Mouse (Mus musculus) left cerebral cortex, adult 18-20 months (tissue): ENCODE measurements around the gene Tnp1. TPM values are rescaled to one million over a fixed set of nuclear protein-coding genes. Genes with fewer than 3 reads are reported as not detected.

Experiments
- DNase-seq, 2 experiments: peaks; one replicate each; pipeline ENCODE4 v3.0.0; 2021 to 2022; ENCODE audit warnings: low spot score in 2 of 2, mixed read lengths in 1 of 2
- total RNA-seq, 2 experiments: library from RNA; stranded (reverse); gene quantifications; 2 replicates each; pipeline ENCODE4 v1.2.3; 2021

Gene Tnp1
- total RNA-seq, 2 experiments from 2014 or later = not detected

DNA sequence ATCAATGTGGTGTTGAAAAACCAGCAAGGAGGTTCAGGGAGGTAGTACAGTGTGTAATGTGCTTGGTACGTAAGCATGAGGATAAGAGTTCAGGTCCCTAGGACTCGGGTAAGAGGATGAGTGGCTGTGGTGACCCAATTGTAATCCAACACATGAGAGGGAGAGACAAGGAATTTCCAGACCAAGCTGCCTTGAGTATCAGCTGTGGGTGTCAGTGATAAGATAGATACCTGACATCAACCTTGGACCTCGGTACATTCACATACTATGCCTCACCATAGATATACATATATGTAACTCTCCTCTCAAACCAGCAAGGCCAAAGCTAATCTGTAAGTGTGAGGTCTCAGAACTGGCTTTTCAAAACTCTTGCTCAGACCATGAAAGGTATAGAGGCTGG, 10.4 kb upstream of the Tnp1 start:
- DNase-seq = no peak

DNA sequence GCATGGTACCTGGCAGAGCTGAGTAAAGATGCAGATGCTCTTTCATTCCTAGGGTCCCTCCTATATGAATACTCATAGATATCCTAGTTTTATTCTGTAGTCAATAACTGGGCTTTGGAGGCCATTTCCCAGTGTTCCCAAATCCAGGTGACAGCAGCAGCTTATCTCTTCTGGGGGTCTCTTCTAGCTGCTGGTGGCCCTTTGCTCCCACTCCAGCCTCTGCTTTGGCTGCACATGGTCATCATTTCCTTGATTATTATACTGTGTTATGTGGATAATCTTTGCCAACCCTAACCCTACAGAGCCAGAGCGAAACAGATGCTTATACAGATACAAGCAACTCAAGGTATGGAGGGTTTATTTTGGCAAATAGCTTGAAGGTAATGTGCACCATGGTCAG, 8.9 kb downstream of the Tnp1 start:
- DNase-seq = no peak

DNA sequence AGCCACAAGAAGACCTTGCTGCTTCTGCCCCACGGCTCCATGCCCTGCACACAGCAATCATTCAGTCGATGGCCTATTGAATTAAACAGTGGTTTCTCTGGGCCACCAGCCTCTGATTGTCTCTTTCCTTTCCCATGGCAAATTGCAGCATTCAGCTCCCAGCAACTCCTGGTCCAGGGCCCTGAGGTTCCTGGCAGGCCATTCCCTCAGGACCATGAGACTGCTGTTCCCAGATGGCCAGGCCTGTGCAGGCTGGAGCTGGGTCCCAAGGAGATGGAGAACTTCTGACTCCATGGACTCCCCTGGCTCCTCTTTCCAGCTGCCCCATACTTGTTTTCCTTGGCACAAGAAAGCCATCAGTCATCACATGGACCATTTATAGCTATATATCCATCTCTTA, 10.8 kb downstream of the Tnp1 start:
- DNase-seq = no peak

DNA sequence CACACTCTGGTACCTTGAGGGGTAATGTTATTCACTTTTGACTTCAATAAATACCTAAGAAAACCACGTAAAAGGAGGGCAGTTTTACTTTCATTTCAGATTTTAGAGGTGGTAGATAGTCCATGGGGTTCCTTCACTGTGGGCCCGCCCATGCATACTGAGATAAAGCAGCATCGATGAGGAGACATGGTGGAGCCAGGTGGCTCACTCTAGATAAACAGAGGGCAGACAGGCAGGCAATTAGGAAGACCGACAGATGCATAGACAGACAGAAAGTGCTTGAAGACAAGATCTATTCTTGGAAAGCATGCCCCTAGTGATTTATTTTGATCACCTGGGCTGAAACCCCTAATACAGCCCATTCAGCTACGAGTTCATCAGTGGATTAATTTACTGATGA, 13.1 kb downstream of the Tnp1 start:
- no peak for DNase-seq

DNA sequence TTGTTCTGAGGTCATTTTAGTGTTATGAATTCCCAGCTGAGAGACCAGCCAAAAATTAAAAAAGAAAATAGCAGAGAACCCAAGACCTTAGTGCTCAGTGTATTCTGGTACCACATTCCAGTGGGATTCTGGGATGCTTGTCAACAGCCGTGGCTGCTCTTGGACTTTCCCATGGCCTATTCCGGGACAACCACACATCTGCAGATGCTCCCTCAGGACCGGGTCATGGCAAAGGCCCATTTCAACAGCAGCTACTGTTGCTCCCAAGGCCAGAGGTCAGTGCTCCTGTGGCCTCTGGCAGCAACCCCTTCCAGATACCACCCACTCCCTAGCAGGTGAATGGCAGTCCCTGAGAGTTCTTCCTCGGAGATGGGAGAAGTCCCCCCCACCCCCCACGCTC, 13.7 kb downstream of the Tnp1 start:
- no peak for DNase-seq

DNA sequence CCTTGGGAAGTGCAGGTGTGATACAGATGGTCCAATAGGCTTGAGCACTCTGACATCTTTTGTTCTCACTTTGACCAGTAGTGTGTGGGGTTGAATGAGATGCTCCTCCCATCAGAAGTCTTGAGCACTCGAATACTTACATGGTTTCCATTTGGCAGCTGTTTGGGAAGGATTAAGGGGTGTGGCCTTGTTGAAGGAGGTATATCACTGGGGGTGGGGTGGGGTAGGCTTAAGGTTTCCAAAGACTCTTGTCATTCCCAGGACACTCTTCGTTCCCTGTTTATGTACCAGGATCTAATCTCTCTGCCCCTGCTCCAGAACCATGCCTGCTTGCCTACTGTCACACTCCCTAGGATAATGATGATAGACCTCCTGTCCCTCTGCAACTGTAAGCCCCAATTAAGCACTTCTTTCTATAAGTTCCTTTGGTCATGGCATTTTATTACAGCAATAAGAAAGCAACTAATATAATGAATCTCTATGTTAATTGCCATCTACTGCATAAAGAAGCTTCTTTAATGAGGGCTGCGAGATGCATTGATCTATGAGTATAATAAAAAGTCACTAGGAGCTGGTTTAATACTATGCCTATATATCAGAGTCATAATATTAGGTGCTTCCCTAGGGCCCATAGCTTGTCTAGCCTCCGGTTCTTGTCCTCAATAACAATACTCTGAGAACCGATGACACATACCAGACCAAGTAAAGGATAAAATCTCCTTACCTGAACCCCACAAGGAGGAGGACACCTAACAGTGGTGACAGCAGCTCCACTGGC, 20.8 kb downstream of the Tnp1 start:
- no peak for DNase-seq

DNA sequence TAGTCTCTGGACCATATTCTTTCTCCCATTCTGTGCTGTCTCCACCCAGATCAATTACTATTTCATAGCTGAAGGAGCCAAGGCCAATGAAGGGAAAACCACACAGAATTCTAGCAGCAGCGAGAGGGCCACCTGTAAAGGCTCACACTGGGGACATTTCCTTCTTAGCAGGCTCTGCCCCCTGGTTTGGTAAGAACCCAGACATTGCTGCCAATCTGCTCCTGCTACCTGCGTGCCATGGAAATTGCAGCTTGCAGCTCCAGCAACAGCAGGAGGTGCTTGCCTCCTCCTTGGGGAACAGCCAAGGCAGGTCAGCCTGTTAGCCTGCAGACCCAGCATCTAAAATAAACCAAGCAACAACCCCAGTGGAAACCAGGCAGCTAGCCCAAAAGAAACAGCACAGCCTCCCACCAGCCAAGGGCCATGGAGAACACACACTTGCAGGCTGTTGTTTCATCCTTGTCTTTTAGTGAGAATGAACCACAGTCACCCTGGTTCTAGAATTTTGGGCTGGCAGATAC, 22.7 kb downstream of the Tnp1 start:
- peak; percentile 15 for DNase-seq

DNA sequence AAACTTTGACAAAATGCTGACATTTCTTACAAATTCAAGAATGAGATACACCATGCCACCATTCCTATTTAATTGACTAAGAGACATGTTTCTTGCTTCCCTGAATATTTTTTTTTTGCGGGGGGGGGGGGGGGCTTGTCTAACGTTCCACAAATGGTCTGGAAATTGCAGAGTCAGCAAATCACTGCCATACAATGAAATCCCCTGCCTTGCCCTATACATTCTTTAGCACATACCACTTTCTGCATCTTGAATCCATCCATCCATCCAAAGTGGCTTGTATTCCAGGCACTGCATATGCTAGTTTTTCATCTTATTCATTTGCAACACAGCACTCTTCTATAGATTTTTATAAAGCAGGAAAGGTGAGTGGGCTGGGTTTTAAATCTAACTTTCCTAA, 23.5 kb downstream of the Tnp1 start:
- no peak for DNase-seq

DNA sequence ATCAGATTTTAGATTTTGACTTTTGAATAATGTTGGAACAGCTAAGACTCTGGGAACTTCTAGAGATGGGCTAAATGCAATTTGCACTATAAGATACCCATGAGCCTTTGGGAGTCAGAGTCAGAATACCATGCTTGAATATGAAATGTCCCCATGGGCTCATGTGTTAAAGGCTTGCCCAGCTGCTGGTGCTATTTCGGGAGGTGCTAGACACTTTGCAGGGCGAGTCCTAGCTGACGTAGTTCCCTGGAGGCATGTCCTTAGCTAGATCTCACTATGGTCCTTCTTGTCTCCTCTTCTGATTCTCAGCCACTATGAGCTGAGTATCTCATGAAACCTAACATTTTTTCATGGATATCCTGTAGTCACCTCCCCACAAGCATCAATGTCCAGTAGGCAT, 26.8 kb downstream of the Tnp1 start:
- no peak for DNase-seq

DNA sequence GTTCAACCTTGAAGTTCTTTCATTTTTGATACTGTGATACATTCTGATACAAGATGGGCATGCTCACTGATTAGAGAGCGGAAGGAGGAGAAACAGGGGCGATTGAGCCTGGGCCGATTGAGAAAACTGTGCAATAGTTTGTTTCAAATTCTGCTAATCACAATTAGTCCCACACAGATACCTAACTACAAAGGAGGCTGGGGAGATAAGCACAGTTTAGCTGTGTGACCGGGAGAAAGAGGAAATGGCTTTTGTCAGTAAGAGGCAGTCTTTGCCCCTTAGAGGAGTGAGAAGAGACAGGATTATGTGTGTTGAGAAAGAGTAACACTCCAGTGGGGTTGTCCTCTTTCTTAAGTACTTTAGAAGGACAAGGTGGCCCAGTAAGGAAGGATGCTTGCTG, 29.0 kb downstream of the Tnp1 start:
- no peak for DNase-seq

DNA sequence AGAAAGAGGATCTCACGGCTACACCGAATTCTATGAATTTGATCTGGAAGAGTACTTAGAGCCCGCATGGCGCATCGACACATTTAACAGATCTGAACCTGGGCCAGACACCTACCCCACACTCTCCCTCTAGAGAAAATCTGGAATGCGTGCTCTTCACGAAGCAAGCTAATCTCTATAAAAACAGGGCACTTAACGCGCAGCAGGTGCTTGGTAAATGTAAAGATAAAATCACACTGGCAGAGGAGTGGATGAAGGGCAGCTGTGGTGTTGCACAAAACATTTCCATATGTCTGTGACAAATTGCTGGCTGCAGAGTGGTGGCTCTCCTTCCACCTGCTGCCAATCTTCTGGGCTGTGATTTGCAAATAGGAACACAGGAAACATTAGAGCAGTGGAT, 36.8 kb downstream of the Tnp1 start:
- no peak for DNase-seq

DNA sequence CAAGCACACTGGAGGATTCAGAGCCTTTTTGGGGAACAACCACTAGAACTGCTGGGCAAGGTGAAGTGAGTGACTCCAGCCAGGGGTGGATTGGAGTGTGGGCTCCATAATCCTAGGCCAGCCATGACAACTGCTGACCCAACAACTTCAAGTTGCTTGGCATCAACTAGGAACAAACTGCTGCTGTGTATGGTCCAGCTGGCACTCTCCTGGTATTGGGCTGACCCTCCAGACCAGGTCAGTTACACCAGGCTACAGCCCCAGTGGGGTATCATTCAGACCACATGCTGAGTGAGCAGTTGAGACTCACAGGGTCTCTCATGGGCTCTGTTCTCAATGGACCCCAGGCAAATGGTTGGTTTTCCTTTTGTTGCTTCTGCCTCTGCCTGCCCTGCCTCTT, 41.5 kb downstream of the Tnp1 start:
- no peak for DNase-seq

DNA sequence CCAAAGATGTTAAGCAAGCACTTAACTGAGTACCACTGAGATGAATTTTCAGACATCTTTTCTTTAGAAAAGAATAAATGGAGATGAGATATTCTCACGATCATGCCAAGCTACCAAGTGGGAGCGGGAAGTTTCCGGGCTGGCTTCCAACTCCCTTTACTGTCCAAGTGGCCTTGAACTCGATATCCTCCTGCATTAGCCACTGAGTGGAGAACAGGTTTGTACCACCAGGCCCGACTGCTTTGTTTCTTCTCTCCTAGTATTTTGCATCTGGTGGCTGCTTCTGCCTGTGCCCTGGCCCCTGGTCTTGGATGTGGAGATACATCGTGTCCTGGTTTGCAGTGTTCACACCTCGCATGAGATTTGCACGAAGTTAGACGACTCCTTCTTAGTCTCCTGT, 45.2 kb downstream of the Tnp1 start:
- no peak for DNase-seq

DNA sequence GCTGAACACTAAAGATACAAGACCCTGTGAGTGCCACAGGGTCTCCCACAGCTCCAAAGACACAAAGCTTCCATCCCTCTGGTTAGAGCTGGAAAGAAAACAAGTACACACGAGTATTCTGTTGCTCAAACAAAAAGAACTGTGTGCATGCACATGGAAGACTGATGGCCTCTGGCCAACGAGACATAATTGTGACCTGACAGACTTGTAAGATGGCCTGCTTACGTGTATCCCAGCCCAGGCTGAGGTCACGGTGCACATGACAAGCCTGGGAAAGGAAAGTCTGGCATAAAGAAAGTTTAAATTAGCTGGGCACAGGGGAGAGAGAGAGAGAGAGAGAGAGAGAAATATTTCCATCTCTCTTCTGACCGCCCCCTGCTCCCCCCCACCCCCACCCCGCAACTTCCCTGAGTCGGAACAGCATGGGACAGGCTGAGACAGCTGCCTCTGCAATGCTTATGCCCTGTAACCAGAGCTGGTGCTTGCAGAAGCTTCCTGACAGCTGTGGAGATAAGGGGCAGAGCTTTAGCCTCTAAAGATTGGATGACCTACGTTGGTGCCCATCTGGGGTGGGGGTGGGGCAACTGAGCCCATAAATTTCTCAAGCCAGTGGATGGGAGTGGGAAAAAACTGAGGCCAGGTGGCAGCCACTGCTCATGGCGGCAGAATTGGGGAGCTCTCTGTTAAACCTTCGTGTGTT, 46.4 kb downstream of the Tnp1 start:
- no peak for DNase-seq

DNA sequence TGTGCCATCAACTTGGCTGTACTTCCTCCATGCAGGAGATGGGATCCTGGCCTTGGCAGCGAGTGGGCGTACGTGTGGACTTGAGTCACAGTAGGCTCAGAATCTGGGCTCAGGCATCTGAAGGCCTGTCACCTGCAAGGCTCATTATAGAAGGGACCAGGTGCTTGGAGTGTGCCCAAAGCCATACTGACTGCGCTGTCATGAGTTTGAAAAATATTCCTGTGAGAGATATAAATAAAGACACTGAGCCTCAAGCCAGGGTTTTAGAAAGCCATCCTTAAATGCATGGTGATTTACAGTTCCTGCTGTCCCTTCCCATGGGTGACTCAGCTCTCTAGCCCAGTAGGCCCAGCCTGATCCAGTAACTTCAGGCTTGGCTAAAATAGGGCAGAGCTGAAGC, 49.3 kb downstream of the Tnp1 start:
- peak; percentile 55 to 64 for DNase-seq

Other genes starting within 250 kb of the Tnp1 start
- 10 to 100 TPM; 63.4 to 79.3 TPM for gene Igfbp2, start 191.4 kb downstream of the Tnp1 start, total RNA-seq
- gene Igfbp5, start 141.0 kb downstream of the Tnp1 start, total RNA-seq = 10 to 100 TPM; 42.5 to 62.4 TPM